Mouse (Mus musculus) cortical plate, adult 2 months (tissue): Measurements from ENCODE around the gene Necab2.

Source experiments
- CTCF ChIP-seq: fragments of 200-500 bp; IDR thresholded peaks from 2 replicates; pipeline ENCODE4 v1.5.1; 2011; ENCODE audit warnings: mild to moderate bottlenecking, control low read depth, low read length; ENCODE audit not compliant: insufficient read depth; ENCODE audit errors: extremely low read depth
- POLR2A ChIP-seq: fragments of 200-500 bp; IDR thresholded peaks from 2 replicates; pipeline ENCODE4 v1.6.1; 2011; ENCODE audit warnings: mild to moderate bottlenecking, low read length, control low read depth; ENCODE audit not compliant: insufficient read depth; ENCODE audit errors: extremely low read depth

DNA sequence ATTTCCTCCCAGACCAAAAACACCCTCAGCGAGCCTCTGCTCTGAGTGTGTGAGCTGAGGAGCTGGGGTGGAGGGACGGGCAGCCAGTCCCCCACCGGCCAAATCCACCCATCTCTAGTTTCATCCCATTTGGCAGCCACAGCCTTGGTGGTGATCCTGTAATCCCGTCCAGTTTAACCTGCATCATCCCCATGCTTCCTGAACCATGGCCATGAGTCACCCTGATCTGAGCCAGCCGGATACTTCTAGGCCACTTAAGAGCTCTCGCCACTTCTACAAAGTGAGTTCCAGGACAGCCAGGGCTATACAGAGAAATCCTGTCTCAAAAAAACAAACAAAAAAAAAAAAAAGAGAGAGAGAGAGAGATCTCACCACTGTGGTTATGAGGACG is 18.2 kb upstream of the Necab2 start:
- no peak for TF ChIP-seq POLR2A
- TF ChIP-seq CTCF = no peak
